Mouse (Mus musculus): ENCODE measurements around the gene Nme2.

GRCm38 (mm10) chr11:93996306-93997140 lies 40.5 kb upstream of the Nme2 start:
- TF ChIP-seq TAL1 (IDR thresholded peaks at IDR 0.05; ENCODE audit: low read length) (no peak), GATA1 (IDR thresholded peaks at IDR 0.05; ENCODE audit: low read length) (no peak)

Data from erythroblast, embryonic 14.5 days (primary cell).